Mouse (Mus musculus): ENCODE data around the gene Grasp. TPM values are rescaled to one million over a fixed set of nuclear protein-coding genes. Genes with fewer than 3 reads are reported as not detected.

Grasp gene
- polyA plus RNA-seq, 1 experiment = 36.6 TPM

GRCm38 (mm10) chr15:101181500-101181899, 42.5 kb upstream of the Grasp start:
- Histone ChIP-seq H3K4me1 (ENCODE audit: control insufficient read depth, insufficient read depth, low read length) (peaks cover 42% of the 10 kb centered on the region), H3K4me3 (replicated peaks; ENCODE audit: extremely low read depth, low read depth, low read length) (no peak overlapping the region)
- WGBS = 35% methylated on average over 4 of the region's 4 CpGs
- no peak for TF ChIP-seq CTCF (IDR thresholded peaks at IDR 0.05; ENCODE audit: insufficient read depth, low read length)
- TF ChIP-seq POLR2A (IDR thresholded peaks at IDR 0.05; ENCODE audit: borderline replicate concordance, extremely low read depth, low read depth, low read length) = no peak
- DNase-seq = no peak

DNA sequence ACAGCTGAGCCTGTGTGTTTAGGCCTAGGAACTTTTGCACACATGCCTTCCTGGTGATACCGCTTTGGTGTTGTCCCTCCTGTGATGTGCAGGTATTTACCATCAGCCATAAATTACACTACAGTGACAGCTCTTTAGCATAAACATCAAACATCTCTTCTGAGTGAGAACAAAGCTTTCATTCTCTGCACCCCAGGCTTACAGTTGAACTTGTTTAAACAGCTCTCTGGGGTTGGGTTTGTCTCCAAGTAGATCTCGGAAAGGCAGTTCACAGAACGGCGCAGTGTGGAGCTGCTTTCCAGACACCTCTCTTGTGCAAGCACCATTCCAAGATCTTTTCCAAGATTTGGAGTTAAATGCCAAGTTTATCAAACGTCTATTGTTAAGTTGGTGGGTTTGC, 41.3 kb upstream of the Grasp start:
- H3K4me1 ChIP-seq (ENCODE audit: control insufficient read depth, insufficient read depth, low read length) = peaks cover 36% of the 10 kb centered on the region
- WGBS = 25% methylated on average over 5 of the region's 5 CpGs
- TF ChIP-seq POLR2A (IDR thresholded peaks at IDR 0.05; ENCODE audit: borderline replicate concordance, extremely low read depth, low read depth, low read length) = no peak
- TF ChIP-seq CTCF (IDR thresholded peaks at IDR 0.05; ENCODE audit: insufficient read depth, low read length) = no peak
- no peak for DNase-seq
- H3K4me3 ChIP-seq (replicated peaks; ENCODE audit: extremely low read depth, low read depth, low read length) = no peak overlapping the region

GRCm38 (mm10) chr15:101184300-101184699, 39.7 kb upstream of the Grasp start:
- no peak for TF ChIP-seq CTCF (IDR thresholded peaks at IDR 0.05; ENCODE audit: insufficient read depth, low read length)
- TF ChIP-seq POLR2A (IDR thresholded peaks at IDR 0.05; ENCODE audit: borderline replicate concordance, extremely low read depth, low read depth, low read length) = no peak
- DNase-seq = no peak
- WGBS = 92% methylated on average over 8 of the region's 8 CpGs
- peaks cover 30% of the 10 kb centered on the region for H3K4me1 ChIP-seq (ENCODE audit: control insufficient read depth, insufficient read depth, low read length)
- H3K4me3 ChIP-seq (replicated peaks; ENCODE audit: extremely low read depth, low read depth, low read length) = no peak overlapping the region

GRCm38 (mm10) chr15:101185549-101185948, 38.4 kb upstream of the Grasp start:
- no peak for TF ChIP-seq POLR2A (IDR thresholded peaks at IDR 0.05; ENCODE audit: borderline replicate concordance, extremely low read depth, low read depth, low read length)
- no peak for TF ChIP-seq CTCF (IDR thresholded peaks at IDR 0.05; ENCODE audit: insufficient read depth, low read length)
- WGBS = 97% methylated on average over 3 of the region's 3 CpGs

GRCm38 (mm10) chr15:101187907-101188306, 36.1 kb upstream of the Grasp start:
- WGBS = 61% methylated on average over 5 of the region's 5 CpGs
- DNase-seq = no peak
- H3K4me1 ChIP-seq (ENCODE audit: control insufficient read depth, insufficient read depth, low read length) = peaks cover 28% of the 10 kb centered on the region
- no peak overlapping the region for H3K4me3 ChIP-seq (replicated peaks; ENCODE audit: extremely low read depth, low read depth, low read length)
- TF ChIP-seq CTCF (IDR thresholded peaks at IDR 0.05; ENCODE audit: insufficient read depth, low read length) = no peak
- no peak for TF ChIP-seq POLR2A (IDR thresholded peaks at IDR 0.05; ENCODE audit: borderline replicate concordance, extremely low read depth, low read depth, low read length)

More at GRCm38 (mm10) chr15:101185549-101185948, 38.4 kb upstream of the Grasp start:
- no peak for DNase-seq
- no peak overlapping the region for H3K4me3 ChIP-seq (replicated peaks; ENCODE audit: extremely low read depth, low read depth, low read length)
- peaks cover 31% of the 10 kb centered on the region for H3K4me1 ChIP-seq (ENCODE audit: control insufficient read depth, insufficient read depth, low read length)

DNA sequence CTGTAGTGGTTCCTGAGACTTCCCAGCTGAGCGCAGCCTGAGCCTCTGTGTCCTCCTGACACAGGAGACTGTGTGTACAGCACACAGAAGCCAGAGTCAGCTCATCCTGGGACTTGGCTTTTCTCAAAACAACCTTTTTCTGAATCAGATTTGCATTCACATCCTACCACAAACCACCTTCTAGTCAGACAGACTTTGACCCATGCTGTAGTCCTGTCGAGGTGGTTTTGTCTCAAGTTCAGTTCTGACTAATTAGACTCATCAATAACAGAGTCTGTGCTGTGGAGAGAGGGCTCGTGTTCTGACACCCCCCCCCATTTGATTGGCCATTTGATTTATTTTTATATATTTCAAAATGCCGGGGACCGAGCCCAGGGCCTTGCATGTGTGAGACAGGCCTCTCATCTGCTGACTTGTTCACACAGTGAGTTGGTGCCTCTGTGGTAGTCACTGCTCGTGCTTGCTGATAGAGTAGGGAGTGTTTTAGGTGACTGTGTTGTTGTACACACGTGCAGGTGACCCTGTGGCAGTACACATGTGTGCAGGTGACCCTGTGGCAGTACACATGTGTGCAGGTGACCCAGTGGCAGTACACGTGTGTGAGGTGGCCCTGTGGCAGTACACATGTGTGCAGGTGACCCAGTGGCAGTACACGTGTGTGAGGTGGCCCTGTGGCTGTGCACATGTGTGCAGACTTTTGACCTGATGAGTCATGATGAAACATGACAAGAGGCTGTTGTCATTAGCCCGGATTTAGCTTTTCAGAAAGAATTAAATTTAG, 33.8 kb upstream of the Grasp start:
- no peak overlapping the region for H3K4me3 ChIP-seq (replicated peaks; ENCODE audit: extremely low read depth, low read depth, low read length)
- H3K4me1 ChIP-seq (ENCODE audit: control insufficient read depth, insufficient read depth, low read length) = peaks cover 24% of the 10 kb centered on the region
- no peak for TF ChIP-seq CTCF (IDR thresholded peaks at IDR 0.05; ENCODE audit: insufficient read depth, low read length)
- TF ChIP-seq POLR2A (IDR thresholded peaks at IDR 0.05; ENCODE audit: borderline replicate concordance, extremely low read depth, low read depth, low read length) = no peak
- no peak for DNase-seq
- 61% methylated on average over 10 of the region's 10 CpGs for WGBS

- WGBS = 27% methylated on average over 5 of the region's 5 CpGs
- peaks cover 24% of the 10 kb centered on the region for H3K4me1 ChIP-seq (ENCODE audit: control insufficient read depth, insufficient read depth, low read length)
These were observed 33.2 kb upstream of the Grasp start for GRCm38 (mm10) chr15:101190762-101191150.

DNA sequence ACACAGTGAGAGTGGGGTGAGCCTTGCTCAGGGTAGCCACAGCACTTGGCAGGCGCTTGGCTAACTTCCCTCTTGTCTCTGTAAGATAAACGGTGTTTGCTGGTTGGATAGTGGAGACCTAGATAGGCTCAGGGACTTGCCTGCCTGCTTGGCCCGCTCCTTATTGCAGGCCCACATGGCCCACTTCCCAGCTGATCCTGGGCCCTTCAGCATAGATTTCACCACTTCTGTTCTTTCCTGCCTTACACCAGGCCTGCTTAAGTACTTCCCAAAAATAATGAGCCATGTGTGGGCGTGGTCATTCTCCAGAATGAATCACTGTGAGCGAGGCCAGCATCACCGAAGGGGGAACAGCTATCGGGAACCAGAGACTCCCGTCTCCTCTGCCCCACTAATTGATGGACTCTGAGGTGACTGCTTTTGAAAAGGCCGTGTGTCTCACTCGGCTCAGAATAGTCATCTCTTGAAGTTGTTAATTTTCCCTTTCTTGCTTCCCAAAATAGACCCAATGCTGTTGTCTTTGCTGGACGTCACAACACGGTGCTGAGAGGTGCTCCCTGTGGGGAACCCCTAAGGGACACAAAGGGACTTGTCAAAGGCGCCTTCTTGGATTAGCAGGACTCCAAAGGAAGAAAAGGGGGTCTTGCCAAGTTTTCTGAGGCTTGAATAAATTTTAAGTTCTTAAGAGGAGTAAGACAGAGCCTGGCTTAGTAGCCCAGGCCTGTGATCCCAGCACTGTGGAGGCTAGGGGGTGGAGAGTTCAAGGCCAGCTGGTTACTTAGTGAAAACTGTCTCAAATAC, 32.3 kb upstream of the Grasp start:
- WGBS = 18% methylated on average over 13 of the region's 13 CpGs
- peaks cover 27% of the 10 kb centered on the region for H3K4me1 ChIP-seq (ENCODE audit: control insufficient read depth, insufficient read depth, low read length)
- TF ChIP-seq POLR2A (IDR thresholded peaks at IDR 0.05; ENCODE audit: borderline replicate concordance, extremely low read depth, low read depth, low read length) = no peak
- TF ChIP-seq CTCF (IDR thresholded peaks at IDR 0.05; ENCODE audit: insufficient read depth, low read length) = no peak
- peak; percentile 63 for DNase-seq
- H3K4me3 ChIP-seq (replicated peaks; ENCODE audit: extremely low read depth, low read depth, low read length) = no peak overlapping the region

More at GRCm38 (mm10) chr15:101190762-101191150, 33.2 kb upstream of the Grasp start:
- DNase-seq = no peak
- H3K4me3 ChIP-seq (replicated peaks; ENCODE audit: extremely low read depth, low read depth, low read length) = no peak overlapping the region
- TF ChIP-seq CTCF (IDR thresholded peaks at IDR 0.05; ENCODE audit: insufficient read depth, low read length) = no peak
- TF ChIP-seq POLR2A (IDR thresholded peaks at IDR 0.05; ENCODE audit: borderline replicate concordance, extremely low read depth, low read depth, low read length) = no peak

- H3K4me3 ChIP-seq (replicated peaks; ENCODE audit: extremely low read depth, low read depth, low read length) = no peak overlapping the region
- 44% methylated on average over 7 of the region's 7 CpGs for WGBS
- DNase-seq = no peak
- H3K4me1 ChIP-seq (ENCODE audit: control insufficient read depth, insufficient read depth, low read length) = peaks cover 27% of the 10 kb centered on the region
- no peak for TF ChIP-seq POLR2A (IDR thresholded peaks at IDR 0.05; ENCODE audit: borderline replicate concordance, extremely low read depth, low read depth, low read length)
- TF ChIP-seq CTCF (IDR thresholded peaks at IDR 0.05; ENCODE audit: insufficient read depth, low read length) = no peak
These were observed 31.7 kb upstream of the Grasp start for GRCm38 (mm10) chr15:101192260-101192640.

All from lung, adult 2 months (tissue).